In the genomic region with DNA sequence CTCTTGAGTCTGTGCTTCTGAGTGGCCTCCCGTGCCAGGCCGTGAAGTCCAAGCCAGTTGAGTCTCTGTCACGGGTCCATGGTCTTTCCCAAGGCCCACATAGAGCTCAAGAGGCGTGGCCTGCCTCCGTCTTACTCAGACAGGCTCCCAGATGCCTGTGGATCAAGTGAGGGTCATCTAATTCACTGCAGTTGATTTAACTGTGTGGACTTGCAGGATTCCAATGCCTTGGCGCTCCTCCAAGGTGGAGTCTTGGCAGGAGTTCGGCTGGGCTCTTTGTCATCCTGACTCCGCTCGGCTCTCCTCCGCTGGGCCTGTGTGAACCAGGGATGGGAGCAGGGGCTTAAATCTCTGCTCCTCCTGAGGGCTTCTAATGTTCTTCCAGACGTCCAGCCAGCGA, we compare ENCODE assay signal across 8 mouse cellular contexts.
A peak's percentile ranks its signal among the peaks of the same experiment; 100 is the strongest.
DNase-seq lines count a peak whose midpoint lies in the region; ATAC-seq lines count a peak whose summit lies in the region.

No protein-coding gene starts in this region.

- DNase-seq in liver: peak; percentile 69
- no peak for DNase-seq in liver, embryonic 11.5 days (ENCODE audit: low spot score)
- DNase-seq in cerebellum, adult 18-20 months: peak; percentile 25 to 43
- peak; percentile 96 for DNase-seq in kidney, postnatal 10 days
- DNase-seq in lung, postnatal 4 days: peak; percentile 89 to 93
- peak; percentile 63 for DNase-seq in testis, postnatal 14 days (ENCODE audit: low spot score)

- WGBS in liver, embryonic 11.5 days: 77% methylated on average over 12 of the region's 12 CpGs
- 44% methylated on average over 12 of the region's 12 CpGs for WGBS in heart, embryonic 13.5 days
- 35% methylated on average over 12 of the region's 12 CpGs for WGBS in forebrain, embryonic 16.5 days

- no peak overlapping the region for H3K4me2 ChIP-seq in liver, embryonic 11.5 days
- H3K4me2 ChIP-seq in heart, embryonic 13.5 days: no peak overlapping the region
- no peak overlapping the region for H3K4me2 ChIP-seq in forebrain, embryonic 16.5 days (ENCODE audit: low read length)

- H3K36me3 ChIP-seq in liver, embryonic 11.5 days (ENCODE audit: control insufficient read depth, insufficient read depth, low read length): peaks cover 22% of the 10 kb centered on the region
- peaks cover 64% of the 10 kb centered on the region for H3K36me3 ChIP-seq in heart, embryonic 13.5 days
- peaks cover 14% of the 10 kb centered on the region for H3K36me3 ChIP-seq in forebrain, embryonic 16.5 days (ENCODE audit: control insufficient read depth, insufficient read depth)

- H3K27me3 ChIP-seq in liver, embryonic 11.5 days (replicated peaks; ENCODE audit: control insufficient read depth, insufficient read depth, low read length): no peaks in the 10 kb centered on the region
- H3K27me3 ChIP-seq in heart, embryonic 13.5 days (replicated peaks): no peaks in the 10 kb centered on the region
- no peaks in the 10 kb centered on the region for H3K27me3 ChIP-seq in forebrain, embryonic 16.5 days (replicated peaks; ENCODE audit: control insufficient read depth, insufficient read depth, low read length)

- H3K9ac ChIP-seq in liver, embryonic 11.5 days (ENCODE audit: low read depth, low read length): no peak overlapping the region
- H3K9ac ChIP-seq in heart, embryonic 13.5 days: no peak overlapping the region
- no peak overlapping the region for H3K9ac ChIP-seq in forebrain, embryonic 16.5 days (replicated peaks; ENCODE audit: low read depth, low read length)

- no peak overlapping the region for H3K27ac ChIP-seq in liver, embryonic 11.5 days (ENCODE audit: low read depth, low read length)
- H3K27ac ChIP-seq in heart, embryonic 13.5 days (replicated peaks): peak overlapping the region; percentile 56
- H3K27ac ChIP-seq in forebrain, embryonic 16.5 days (ENCODE audit: low read length): no peak overlapping the region

- H3K4me3 ChIP-seq in liver, embryonic 11.5 days (ENCODE audit: low read depth, low read length): no peak overlapping the region
- no peak overlapping the region for H3K4me3 ChIP-seq in heart, embryonic 13.5 days
- H3K4me3 ChIP-seq in forebrain, embryonic 16.5 days (replicated peaks; ENCODE audit: low read length): no peak overlapping the region

- ATAC-seq in liver, embryonic 11.5 days (replicated peaks; ENCODE audit: low FRiP score): no peak
- ATAC-seq in heart, embryonic 13.5 days (ENCODE audit: extremely low read depth, insufficient number of reproducible peaks, low FRiP score, low TSS enrichment): peak; percentile 49; the same call in 1 of the 2 replicates
- no peak for ATAC-seq in forebrain, embryonic 16.5 days

- H3K4me1 ChIP-seq in liver, embryonic 11.5 days (replicated peaks; ENCODE audit: control insufficient read depth, insufficient read depth, low read length): peaks cover 3% of the 10 kb centered on the region; the same call in 1 of the 2 replicates
- H3K4me1 ChIP-seq in heart, embryonic 13.5 days: peaks cover 28% of the 10 kb centered on the region
- H3K4me1 ChIP-seq in forebrain, embryonic 16.5 days (replicated peaks; ENCODE audit: control insufficient read depth, insufficient read depth, low read length): peaks cover 4% of the 10 kb centered on the region

- H3K9me3 ChIP-seq in liver, embryonic 11.5 days (ENCODE audit: control insufficient read depth, low read length): no peaks in the 10 kb centered on the region
- H3K9me3 ChIP-seq in heart, embryonic 13.5 days: peaks cover under 1% of the 10 kb centered on the region; the same call in 1 of the 2 replicates
- H3K9me3 ChIP-seq in forebrain, embryonic 16.5 days (ENCODE audit: control insufficient read depth, low read length): 0 out of 2 replicates have a peak, but pooled peaks cover under 1% of the 10 kb centered on the region
